Mouse (Mus musculus) kidney, adult 2 months (tissue): Measurements from ENCODE around the gene Ino80e. TPM values are rescaled to one million over a fixed set of nuclear protein-coding genes. Genes with fewer than 3 reads are reported as not detected.

ENCODE experiments used
- DNase-seq: peaks from one replicate; pipeline ENCODE4 v3.0.0; 2021
- H3K27ac ChIP-seq: fragments of 200-500 bp; 2 replicates; pipeline ENCODE4 v1.5.1; 2012; ENCODE audit warnings: low read depth, low read length, control low read depth, inconsistent platforms; ENCODE audit not compliant: insufficient read depth
- H3K27me3 ChIP-seq: fragments of 200-500 bp; replicated peaks from 2 replicates; pipeline ENCODE4 v1.6.1; 2012; ENCODE audit warnings: mild to moderate bottlenecking, moderate library complexity, low read length, inconsistent platforms; ENCODE audit not compliant: control insufficient read depth, insufficient read depth
- H3K36me3 ChIP-seq: fragments of 200-500 bp; 2 replicates; pipeline ENCODE4 v1.6.1; 2012; ENCODE audit warnings: mild to moderate bottlenecking, moderate library complexity, low read length, inconsistent platforms; ENCODE audit not compliant: control insufficient read depth, insufficient read depth
- H3K4me1 ChIP-seq: fragments of 200-500 bp; 2 replicates; pipeline ENCODE4 v1.6.1; 2011; ENCODE audit warnings: low read length; ENCODE audit not compliant: control insufficient read depth, insufficient read depth
- H3K4me3 ChIP-seq: fragments of 200-500 bp; 2 replicates; pipeline ENCODE4 v1.5.1; 2011; ENCODE audit warnings: mild to moderate bottlenecking, low read depth, low read length, control low read depth; ENCODE audit not compliant: insufficient read depth
- CTCF ChIP-seq: fragments of 200-500 bp; conservative IDR thresholded peaks from 2 replicates; pipeline ENCODE4 v1.5.1; 2011; ENCODE audit warnings: low read depth, mild to moderate bottlenecking, control low read depth, low read length, moderate library complexity, mixed read lengths; ENCODE audit not compliant: insufficient read depth, insufficient read length
- POLR2A ChIP-seq: fragments of 200-500 bp; IDR thresholded peaks from one replicate; pipeline ENCODE4 v1.6.1; 2011; ENCODE audit warnings: low read depth, low read length, control low read depth
- WGBS: fragments of 180-500 bp; shearing (Covaris S2); methylation state at CpG from one replicate; pipeline ENCODE4 v1.1.7; 2018; 5-methylcytosine and 5-hydroxymethylcytosine counted together
- polyA plus RNA-seq: library from polyadenylated mRNA; depleted of rRNA; stranded (reverse); fragments of >200 nt; gene quantifications from 2 replicates; pipeline ENCODE4 v1.2.3, GENCODE M21; 2012

Gene Ino80e
- polyA plus RNA-seq, 1 experiment: 39.6 TPM

DNA sequence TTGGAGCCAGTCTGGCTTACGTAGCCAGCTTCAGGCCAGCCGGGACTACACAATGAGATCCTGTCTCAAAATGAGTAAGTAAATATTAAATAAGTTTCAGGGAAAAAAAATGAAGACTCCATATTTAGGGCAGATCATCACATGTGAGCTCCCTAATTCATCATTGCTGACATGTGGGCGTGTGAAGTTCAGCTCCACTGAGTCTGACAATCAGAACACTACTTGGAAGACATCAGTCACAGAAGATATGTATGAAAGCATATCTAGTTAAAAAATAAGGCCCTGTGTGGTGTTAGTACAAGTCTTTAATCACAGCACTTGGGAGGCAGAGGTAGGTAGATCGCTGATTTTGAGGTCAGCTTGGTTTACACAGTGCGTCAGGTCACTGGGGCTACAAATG, 25.1 kb upstream of the Ino80e start:
- TF ChIP-seq POLR2A (no peak), CTCF (no peak)
- Histone ChIP-seq H3K27ac (no peak overlapping the region), H3K4me3 (no peak overlapping the region), H3K27me3 (no peaks in the 10 kb centered on the region), H3K4me1 (peaks cover 3% of the 10 kb centered on the region; the same call in 1 of the 2 replicates), H3K36me3 (no peaks in the 10 kb centered on the region; the same call in 1 of the 2 replicates)
- no peak for DNase-seq
- WGBS: 87% methylated on average over 5 of the region's 5 CpGs

DNA sequence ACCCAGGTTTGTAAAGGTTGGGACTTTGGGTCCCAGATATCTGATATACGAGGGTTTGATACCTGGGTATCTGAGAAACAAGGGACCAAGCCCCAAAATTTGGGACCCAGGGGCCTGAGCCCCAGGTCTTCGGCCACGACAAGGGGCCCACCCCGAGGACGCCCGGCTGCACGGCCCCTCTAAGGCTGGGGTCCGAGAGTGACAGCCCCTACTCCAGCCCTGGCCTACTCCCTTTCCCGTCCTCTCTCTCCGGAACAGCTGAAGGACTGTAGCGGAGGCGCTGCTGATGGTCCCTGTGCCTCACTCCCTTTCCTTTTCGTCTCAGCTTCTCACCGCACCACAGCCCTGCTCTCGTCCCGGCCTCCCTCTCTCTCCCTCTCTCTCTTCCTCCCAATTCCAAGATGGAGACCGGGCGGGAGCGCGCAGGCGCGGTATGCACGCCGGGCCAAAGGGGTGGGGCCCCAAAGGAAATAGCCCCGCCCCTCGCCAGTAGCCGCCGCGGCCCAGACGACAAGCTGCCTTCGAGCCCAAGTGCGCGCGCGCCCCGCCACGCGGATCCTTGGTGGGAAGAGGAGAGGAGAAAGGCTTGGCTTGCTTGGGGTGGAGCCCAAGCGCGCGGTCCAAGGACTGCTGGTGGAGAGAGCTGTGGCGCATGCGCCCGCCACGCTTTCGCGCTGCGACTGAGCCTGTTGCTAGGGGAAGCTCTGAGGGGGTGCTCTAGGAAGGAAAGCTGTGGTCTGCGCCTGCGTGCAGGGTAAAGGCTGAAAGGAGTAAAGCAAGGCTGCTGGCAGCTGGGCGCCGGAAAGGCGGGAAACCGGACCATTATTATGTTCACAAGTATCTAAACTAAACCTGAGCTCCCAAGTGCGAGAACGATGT, 22.3 kb upstream of the Ino80e start, which contains the start of gene Taok2:
Gene Taok2 (minus strand): TSS at position 418 of the 879 bp plus-strand sequence.
- peak within 1 kb of the TSS; percentile 95 for H3K27ac ChIP-seq
- peaks cover 4% of the 10 kb centered on the region; the same call in 1 of the 2 replicates for H3K36me3 ChIP-seq
- peak; percentile 99 for DNase-seq
- H3K4me1 ChIP-seq: peaks cover 7% of the 10 kb centered on the region; the same call in 1 of the 2 replicates
- under 1% methylated on average over 56 of the region's 56 CpGs for WGBS
- TF ChIP-seq POLR2A (peak; percentile 86), CTCF (no peak)
- no peaks in the 10 kb centered on the region for H3K27me3 ChIP-seq
- H3K4me3 ChIP-seq: peak within 1 kb of the TSS; percentile 97

DNA sequence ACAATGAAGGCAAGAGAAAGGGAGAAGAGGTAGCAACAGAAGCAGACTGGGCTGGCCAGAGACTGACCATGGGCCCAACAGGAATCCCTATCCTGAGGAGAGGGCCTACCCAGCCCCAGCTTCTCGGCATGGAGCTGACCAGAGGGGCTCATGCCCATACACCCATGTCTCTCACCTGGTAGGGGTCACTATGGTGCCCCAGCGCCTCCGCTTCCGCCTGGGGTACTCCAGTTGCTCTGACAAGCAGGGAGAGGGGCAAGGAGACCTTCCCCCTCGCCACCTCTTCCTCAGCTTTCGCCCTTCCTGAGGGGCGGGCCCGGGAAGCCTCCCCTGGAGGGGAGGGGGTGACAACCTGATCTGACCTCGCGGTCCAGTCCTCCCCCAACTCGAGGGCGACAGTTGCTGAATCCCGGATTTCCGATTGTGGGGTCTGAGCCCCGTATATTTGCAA, 21.6 kb upstream of the Ino80e start:
- H3K36me3 ChIP-seq: peaks cover 7% of the 10 kb centered on the region
- H3K4me3 ChIP-seq: peak overlapping the region; percentile 97
- peaks cover 7% of the 10 kb centered on the region; the same call in 1 of the 2 replicates for H3K4me1 ChIP-seq
- H3K27ac ChIP-seq: peak overlapping the region; percentile 95
- no peak for DNase-seq
- no peaks in the 10 kb centered on the region for H3K27me3 ChIP-seq
- WGBS: under 1% methylated on average over 15 of the region's 15 CpGs
- TF ChIP-seq POLR2A (no peak), CTCF (no peak)

DNA sequence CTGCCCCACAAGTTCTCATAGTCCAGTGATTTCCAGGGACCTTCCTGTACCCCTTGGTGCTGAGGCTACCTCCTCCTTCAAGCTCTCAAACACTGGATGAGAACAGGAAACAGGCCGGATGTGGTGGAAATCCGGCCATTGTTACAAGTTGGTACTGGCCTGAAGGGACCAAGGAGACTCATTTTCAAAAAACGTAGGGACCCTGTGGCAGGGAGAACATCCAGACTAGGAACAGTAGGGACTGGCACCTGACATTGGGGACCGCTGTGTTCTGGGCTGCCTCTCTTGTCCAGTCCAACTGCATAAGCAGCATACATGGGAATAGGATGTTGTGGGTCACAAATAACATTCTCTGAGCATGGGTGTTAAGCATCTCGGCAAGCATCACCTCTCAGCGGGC, 18.9 kb upstream of the Ino80e start:
- Histone ChIP-seq H3K36me3 (peaks cover 11% of the 10 kb centered on the region), H3K4me3 (peak overlapping the region; percentile 16; the same call in 1 of the 2 replicates), H3K4me1 (peaks cover 7% of the 10 kb centered on the region; the same call in 1 of the 2 replicates), H3K27ac (peak overlapping the region; percentile 89), H3K27me3 (no peaks in the 10 kb centered on the region)
- DNase-seq: peak; percentile 81
- TF ChIP-seq POLR2A (no peak), CTCF (no peak)
- 51% methylated on average over 6 of the region's 6 CpGs for WGBS

DNA sequence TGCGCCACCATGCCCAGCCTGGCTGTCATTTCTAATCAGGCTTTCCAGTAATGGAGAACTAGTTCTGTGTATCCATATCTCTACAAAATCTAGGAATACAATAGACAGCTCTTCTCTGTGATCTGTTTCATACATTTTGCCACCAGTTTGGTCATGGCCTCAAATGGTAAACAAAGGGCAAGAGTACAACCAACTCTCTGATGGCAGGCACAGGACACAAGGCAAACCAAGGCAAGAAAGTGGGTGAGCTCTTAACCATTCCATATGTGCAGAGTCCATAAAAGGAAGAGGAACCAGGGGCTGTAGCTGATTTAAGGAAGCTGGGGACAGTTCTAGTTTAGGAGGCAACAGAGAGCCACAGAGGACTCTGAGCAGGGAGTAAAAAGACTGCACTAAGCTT, 15.1 kb upstream of the Ino80e start:
- no peak overlapping the region for H3K4me3 ChIP-seq
- WGBS: 95% methylated on average over 1 of the region's 1 CpGs
- no peaks in the 10 kb centered on the region for H3K27me3 ChIP-seq
- H3K27ac ChIP-seq: no peak overlapping the region
- no peak for DNase-seq
- no peak for TF ChIP-seq CTCF
- TF ChIP-seq POLR2A: no peak
- H3K4me1 ChIP-seq: peaks cover 5% of the 10 kb centered on the region; the same call in 1 of the 2 replicates
- H3K36me3 ChIP-seq: peaks cover 18% of the 10 kb centered on the region

DNA sequence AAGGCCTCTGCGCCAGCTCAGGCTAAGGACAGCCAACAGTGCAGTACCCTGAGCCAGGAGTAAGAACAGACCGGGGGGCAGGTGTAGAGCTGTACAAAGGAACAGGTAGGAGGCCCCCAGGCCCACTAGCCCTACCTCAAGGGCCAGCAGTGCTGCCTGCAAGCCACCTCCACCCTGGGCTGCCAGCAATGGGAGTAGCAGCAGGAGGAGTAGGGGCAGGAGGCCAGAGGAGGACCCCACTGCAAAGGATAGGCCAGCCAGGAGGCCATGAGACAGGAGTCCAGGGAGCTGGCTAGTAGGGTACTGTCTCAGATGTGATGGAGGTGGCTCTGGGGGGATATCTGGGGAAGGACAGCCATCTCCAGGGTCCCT, 8.3 kb upstream of the Ino80e start:
- no peak for TF ChIP-seq POLR2A
- no peak for TF ChIP-seq CTCF
- no peak for DNase-seq
- H3K4me1 ChIP-seq: no peaks in the 10 kb centered on the region
- WGBS: 97% methylated on average over 2 of the region's 2 CpGs
- H3K27me3 ChIP-seq: no peaks in the 10 kb centered on the region
- H3K4me3 ChIP-seq: no peak overlapping the region
- no peak overlapping the region for H3K27ac ChIP-seq
- H3K36me3 ChIP-seq: peaks cover 19% of the 10 kb centered on the region
